Mouse (Mus musculus) layer of hippocampus, adult 9-10 months (tissue): ENCODE data around the gene Hyal1.
"Not testable (repeated sequence)": the region's sequence is repeated elsewhere in the genome, so short reads cannot be mapped to it uniquely, and the experiment has no call there.

Experiments used
- DNase-seq: peaks from one replicate; pipeline ENCODE4 v3.0.0; 2022; ENCODE audit warnings: low spot score

Hyal1 gene

DNA sequence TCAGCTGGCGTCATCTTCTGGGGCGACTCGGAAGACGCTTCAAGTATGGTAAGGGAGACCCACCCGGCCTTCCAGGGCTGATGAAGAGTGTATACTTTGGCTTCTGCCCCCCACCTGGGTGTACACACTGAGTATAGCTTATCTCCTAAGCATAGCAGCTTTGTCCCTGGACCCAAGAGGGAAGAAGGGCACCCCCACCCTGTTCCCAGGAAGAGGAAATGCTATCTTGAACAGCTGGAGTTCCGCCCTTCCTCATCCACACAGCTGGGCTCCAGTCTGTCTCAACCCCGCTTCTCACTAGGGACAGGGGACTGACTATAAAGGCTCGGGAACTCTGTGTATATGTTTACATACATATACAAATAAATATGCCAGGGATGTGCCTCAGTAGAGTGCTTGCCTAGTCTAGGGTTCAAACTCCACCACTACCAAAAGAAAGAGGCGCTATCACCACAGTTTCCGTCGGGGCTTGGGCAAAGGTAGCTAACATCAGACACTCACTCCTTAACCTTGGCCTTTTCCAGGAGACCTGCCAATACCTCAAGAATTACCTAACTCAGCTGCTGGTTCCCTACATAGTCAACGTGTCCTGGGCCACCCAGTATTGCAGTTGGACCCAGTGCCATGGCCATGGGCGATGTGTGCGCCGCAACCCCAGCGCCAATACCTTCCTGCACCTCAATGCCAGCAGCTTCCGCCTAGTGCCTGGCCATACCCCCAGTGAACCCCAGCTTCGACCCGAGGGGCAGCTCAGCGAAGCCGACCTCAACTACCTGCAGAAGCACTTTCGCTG lies 5.0 kb upstream of the Hyal1 start:
- no peak for DNase-seq

DNA sequence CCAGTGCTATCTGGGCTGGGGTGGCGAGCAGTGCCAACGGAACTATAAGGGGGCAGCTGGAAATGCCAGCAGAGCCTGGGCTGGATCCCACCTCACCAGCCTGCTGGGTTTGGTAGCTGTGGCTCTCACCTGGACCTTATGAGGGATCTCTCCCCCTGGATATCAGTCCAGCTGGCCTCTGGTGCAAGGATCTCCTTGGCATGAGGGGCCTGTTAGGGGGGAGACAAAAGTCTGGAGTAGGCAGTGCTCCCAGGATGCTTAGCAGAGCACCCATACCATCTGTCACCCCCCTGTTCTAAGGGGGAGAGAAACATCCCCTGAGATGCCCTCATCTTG lies 4.4 kb upstream of the Hyal1 start:
- no peak for DNase-seq

DNA sequence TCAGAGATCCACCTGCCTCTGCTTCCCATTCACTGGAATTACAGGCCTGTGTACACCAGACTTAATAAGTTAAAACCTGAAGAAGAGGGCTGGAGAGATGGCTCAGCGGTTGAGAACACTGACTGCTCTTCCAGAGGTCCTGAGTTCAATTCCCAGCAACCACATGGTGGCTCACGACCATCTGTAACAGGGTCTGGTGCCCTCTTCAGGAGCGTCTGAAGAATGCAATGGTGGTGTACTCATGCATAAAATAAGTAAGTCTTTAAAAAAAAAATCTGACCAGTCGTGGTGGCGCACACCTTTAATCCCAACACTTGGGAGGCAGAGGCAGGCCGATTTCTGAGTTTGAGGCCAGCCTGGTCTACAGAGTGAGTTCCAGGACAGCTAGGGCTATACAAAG lies 3.0 kb upstream of the Hyal1 start:
- DNase-seq: not testable (repeated sequence)

DNA sequence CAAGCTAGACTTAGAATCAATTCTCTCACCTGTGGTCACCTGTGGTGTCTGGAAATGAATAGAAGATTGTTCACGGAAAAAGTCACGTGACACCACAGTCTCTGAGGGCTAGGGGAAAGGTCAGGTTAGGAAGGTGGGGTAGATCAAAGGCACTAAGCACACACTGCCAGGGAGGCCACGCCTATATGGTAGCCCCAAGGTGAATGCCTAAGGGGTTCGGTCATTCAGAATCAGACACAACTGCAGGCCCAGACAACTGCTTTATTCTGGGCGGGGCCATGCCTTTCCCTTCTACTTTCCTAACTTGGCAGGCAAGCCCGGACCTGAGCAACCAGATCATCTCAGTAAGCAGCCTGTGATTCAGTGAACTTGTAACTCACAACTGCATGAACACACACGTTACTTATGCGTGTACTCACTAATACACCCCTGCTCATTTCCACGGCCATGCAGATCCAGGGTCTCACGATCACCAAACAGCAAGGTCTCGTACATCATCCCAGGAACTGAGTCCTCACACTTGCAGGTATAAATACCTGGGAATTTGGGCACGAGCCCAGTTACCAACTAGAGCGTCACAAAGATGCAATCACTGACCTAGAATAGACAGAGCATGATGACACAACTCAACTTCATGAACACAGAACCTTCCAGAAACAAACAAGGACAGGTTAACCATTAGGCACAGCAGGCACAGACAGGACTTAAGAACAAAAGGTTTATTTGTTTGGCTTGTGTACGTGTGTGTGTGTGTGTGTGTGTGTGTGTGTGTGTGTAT lies 959 bp upstream of the Hyal1 start:
- no peak for DNase-seq

DNA sequence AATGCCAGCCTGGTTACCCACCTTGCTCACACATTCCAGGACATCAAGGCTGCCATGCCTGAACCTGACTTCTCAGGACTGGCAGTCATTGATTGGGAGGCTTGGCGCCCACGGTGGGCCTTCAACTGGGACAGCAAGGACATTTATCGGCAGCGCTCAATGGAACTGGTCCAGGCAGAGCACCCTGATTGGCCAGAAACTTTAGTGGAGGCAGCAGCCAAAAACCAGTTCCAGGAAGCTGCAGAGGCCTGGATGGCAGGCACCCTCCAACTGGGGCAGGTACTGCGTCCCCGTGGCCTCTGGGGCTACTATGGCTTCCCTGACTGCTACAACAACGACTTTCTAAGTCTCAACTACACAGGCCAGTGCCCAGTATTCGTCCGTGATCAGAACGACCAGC lies 1.1 kb downstream of the Hyal1 start:
- no peak for DNase-seq

DNA sequence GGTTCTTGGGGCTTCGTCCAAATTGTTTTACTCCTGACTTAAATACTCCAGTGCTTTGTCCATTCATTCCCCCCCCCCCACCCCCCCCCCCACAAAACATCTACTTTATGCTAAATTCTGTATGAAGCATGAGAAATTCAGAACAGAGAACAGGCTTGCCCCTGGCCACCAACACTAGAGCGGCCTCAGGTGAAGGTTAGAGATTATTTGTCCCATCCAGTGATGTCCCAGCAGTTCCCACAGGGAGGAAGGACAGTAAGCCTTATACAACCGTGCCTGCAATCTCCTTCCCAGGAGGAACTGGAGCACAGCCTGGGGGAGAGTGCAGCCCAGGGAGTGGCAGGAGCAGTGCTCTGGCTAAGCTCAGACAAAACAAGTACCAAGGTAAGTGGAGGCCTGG lies 1.9 kb downstream of the Hyal1 start, which contains the start of gene Naa80:
Gene Naa80 (plus strand): TSS at position 301 of the 400 bp plus-strand sequence.
- DNase-seq: no peak

DNA sequence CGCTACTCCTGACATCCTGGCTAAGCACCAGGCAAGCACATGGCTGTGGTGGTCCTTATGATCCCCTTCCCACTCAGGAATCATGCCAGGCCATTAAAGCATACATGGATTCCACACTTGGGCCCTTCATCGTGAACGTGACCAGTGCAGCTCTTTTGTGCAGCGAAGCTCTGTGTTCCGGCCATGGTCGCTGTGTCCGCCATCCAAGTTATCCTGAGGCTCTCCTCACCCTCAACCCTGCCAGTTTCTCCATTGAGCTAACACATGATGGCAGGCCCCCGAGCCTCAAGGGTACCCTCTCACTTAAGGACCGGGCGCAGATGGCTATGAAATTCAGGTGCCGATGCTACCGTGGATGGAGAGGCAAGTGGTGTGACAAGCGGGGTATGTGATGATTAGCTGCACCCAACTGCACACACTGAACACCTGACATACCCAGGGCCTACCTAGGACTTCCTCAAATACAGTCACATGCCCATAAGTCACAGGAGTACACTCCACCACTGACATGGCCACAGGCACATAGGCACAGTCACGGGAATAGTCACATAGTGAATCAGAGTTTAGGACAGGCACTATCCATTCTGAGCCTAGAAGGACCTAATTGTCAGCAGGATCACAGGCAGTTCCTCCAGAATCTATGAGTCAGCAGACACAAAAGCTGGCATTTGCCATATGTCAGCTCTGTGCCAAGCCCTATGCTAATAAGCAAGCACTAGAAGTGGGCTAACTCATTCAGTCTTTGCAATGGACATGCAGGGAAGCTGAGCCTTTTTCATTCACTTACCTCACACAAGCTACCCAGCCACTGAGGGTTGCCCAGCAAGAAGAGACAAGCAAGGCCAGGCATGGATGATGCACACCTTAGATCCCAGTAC lies 2.5 kb downstream of the Hyal1 start:
- DNase-seq: no peak

DNA sequence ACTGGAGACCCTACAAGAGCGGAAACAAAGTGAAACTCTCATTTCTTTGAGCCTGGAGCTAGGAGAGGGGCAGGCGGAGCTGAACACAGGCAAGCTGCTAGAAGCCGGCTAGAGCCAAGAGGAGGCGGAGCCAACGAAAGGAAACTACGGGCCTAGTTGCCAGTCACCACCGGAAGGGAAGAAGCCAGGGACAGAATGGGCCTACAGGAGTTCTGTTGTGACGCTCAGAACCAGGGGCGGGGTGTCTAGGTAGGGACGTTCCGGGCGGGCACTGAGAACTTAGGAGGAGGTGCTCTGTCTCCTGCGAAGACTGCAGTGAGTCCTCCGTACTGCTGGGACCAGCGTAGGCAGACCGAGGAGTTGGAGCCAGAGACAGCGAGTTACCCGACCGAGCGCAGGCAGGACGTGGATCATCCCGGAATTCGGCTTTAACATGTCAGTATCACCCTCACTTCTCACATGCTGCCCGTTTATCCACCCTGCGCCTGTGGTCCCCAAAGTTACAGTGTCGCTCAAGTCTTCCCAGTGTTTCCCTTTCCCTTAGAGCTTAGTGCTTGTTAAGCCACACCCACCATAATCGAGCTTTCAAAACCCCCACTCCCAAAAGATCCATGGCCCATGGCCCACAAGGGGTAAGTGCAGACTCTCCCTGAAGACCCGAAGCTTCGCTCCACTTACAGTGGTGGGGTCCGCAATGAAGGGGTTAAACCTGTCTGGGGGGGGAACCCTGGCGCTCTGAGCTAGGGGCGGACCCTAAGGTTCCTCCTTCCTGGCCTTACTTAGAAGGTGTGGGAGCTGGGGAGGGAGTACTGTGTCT lies 4.0 kb downstream of the Hyal1 start, which contains the start of gene Hyal3:
Gene Hyal3 (plus strand): TSS at position 318 of the 817 bp plus-strand sequence.
- DNase-seq: peak; percentile 82

DNA sequence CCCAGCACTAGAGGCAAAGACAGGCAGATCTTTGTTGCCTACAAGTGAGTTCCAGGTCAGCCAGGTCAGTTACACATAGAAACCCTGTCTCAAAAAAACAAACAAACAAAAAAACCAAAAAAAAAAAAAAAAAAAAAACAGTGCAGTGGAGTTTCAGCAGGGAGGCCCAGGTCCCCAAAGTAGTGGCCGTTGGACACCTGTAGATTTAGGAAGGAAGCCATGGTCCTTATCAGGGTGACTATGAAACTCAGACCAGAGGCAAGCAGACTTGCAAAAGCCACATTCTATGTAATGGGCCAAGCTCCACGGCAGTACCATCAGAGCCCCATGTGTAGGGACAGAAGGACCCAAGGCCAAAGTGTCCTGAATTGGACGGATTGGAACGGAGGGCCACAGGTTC lies 4.9 kb downstream of the Hyal1 start:
- DNase-seq: no peak

DNA sequence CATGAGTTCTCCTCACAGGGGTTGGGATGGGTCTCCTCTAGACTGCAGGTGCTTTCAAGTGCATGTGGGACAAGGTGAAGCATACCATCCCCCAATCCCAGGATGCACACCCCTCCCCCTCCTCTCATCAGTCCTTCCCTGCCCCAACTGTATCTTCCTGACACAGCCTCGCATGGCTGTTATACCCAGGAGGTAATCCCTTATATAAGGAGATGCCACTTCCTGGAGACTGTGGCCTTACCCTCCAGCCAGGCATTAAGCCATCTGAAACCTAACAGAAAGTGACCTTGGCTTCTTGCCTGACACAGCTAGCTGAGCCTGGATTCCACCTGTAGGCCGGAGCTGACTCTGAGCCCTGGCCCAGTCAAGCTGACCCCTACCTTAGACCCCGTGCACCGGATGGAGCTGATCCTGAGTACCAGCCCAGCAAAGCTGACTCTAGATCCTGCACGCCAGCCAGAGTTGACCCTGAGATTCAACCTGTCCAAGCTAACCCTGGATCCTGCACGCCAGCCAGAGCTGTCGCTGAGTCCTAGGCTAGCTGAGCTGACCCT lies 5.9 kb downstream of the Hyal1 start:
- no peak for DNase-seq

DNA sequence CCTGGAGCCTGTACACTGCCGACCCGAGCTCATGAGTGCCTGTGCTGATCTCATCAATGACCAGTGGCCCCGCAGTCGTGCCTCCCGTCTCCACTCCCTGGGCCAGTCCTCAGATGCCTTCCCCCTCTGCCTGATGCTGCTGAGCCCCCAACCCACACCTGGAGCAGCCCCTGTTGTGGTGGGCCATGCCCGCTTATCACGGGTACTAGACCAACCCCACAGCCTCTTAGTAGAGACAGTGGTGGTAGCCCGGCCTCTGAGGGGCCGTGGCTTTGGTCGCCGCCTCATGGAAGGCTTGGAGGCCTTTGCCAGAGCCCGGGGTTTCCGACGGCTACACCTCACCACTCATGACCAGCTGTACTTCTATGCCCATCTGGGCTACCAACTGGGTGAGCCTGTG lies 6.4 kb downstream of the Hyal1 start:
- DNase-seq: no peak

DNA sequence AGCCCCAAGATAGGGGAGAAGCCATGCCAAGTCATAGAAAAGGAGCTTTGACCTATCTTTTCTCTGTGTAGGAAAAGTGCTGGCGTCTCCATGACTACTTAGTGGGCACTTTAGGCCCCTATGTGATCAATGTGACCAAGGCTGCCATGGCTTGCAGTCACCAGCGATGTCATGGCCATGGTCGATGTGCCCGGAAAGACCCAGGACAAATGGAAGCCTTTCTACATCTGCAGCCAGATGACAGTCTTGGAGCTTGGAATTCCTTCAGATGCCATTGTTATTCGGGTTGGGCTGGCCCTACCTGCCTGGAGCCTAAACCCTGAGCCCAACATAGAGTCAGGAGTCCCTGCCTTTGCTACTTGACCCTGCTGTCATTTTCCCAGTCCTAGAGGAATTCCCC lies 9.8 kb downstream of the Hyal1 start:
- no peak for DNase-seq

DNA sequence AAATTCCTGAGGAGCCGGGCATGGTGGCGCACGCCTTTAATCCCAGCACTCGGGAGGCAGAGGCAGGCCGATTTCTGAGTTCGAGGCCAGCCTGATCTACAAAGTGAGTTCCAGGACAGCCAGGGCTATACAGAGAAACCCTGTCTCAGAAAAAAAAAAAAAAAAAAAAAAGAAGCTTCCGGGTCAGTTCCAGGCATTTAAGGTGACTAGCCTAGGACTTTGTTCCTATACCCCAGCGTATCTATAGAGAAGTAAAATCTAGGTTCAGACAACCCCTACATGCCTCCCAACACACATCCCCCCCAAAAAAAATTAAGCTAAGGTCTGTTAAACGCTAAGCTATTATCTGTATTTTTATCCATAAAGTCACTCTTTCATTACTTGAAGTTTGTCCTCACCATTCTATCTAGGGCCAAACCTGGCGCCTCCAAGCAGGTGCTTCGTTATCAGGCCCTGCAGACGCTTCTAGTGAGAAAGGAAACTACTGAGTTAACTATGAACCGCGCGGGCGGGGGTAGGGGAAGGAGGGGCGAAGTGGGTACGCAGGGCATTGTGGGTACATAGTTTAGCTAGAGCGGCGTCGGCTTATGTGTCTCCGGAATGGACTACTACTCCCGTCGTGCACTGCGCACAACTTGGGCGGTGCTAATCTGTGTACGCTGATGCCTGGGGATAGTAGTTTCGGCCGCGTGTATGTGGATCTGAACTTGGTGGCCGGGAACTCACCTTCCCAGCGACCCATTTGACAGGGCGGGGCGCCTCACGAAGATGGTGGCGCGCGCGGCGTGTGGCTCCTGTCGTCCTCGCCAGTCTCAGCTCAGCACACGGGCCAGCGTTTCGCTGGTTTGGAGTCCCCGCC lies 10.5 kb downstream of the Hyal1 start, which contains the start of gene Ifrd2:
Gene Ifrd2 (plus strand): TSS at position 669 of the 859 bp plus-strand sequence.
- DNase-seq: peak; percentile 97

DNA sequence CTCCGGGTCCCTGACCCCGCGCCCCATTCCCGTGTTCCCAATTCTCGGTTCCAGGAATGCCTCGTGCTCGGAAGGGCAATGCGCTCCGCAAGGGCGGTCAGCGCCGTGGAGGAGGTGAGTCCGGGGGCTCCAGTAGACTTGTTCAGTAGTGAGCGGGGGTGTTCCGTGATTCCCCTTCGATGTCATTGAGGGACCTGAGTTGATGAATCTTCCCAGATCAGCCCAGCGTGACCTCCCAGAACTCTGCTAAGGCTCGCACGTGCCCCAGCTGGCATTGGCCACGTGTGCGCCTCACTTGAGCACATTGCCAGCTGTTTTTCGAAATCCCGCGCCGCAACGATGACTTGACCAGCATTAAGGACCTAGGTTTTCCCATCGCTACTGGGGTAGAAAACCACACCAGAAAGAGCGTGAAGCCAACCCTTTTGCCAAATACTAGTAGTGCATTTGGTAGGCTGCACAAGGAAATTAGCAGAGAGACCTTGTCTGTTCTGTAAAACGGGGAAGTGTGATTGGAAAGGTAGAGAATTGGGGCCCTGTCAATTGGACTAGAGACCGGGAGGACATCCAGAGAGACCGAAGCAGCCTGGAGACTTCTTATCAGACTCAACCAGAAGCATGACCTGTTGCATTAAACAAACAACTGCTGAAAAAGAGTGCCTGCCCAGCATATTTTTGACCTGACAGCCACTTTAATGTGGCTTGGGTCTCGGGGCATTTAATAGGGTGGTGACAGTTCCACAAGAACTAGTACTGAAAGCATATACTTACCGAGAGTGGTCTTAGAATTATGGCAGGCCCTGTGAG lies 11.3 kb downstream of the Hyal1 start:
- DNase-seq: no peak

DNA sequence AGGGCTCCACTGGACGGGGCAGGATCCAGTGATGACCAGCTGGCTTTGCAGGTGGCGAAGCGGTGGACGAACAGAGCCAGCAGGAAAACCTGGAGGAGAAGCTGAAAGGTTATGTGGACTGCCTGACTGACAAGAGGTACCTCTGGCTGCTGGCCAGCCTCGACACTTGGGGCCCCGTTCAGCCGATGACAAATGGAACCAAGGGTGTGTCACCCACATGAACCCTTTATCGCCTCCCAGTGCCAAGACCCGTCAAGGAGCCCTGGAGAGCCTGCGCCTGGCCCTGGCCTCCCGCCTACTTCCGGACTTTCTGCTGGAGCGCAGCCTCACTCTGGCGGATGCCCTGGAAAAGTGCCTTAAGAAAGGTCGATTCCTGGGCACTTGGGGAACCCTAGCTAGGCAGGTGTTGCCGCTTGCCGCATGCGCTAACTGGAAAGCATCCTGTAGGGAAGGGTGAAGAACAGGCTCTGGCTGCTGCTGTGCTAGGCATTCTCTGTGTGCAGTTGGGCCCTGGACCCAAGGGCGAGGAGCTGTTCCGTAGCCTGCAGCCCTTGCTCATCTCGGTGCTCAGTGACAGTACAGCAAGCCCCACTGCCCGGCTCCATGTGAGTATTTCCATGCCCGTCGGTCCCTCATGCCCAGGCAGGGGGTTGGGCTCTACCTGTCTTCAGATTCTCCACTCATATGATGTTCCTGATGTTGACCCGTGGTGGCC lies 13.5 kb downstream of the Hyal1 start:
- DNase-seq: no peak

DNA sequence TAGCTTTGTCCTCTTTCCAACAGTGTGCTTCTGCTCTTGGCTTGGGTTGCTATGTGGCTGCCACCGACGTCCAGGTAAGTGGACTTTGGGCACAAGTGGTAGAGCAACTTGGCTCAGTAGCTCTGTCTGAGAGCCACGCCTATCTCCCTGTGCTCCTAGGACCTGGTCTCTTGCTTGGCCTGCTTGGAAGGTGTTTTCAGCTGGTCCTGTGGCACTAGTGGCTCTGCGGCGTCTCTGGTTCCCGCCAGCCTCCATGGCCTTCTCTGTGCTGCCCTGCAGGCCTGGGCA lies 14.0 kb downstream of the Hyal1 start:
- DNase-seq: no peak

DNA sequence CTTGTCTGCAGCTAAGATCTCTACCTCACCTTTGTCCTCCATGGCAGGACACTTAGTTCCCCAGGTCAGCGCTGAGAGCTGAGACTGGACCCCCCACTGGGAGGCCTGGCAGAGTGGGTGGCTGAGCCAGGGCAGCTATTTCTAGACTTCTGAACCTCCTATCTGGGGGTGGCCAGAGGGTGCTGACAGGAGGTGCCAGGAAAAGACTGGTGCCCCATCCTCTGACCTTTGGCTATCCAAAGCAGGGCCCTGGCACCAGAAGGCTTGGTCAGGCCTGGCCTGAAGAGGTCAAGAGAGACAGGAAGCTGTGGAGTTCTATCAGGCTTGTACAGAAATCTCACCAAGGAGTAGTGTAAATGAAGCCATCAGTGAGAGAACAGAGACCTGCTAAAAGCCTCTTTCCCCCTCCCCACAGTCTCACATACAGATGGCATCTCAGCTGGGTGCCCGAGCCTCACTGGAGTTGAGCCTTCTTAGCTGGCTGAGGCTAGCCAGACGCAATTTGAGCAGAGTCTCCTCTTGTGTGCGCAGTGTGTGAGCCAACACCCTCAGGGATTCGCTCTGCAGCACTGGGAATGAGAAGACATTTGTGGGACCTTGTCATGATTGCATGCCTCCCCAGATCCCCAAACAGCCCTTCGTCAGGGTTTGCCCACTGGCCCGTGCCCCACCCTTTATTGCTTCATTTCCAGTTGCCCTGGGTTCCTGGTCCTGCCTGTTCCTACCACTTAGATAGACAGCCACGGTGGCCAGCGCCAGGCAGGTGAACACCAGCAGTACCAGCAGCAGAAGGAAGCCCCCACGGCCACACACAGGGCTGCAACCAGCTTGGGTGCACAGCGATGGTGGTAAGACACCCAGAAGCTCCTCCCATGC lies 16.6 kb downstream of the Hyal1 start:
- DNase-seq: no peak
